Mouse (Mus musculus) intestine, postnatal 0 days (tissue): ENCODE data around the gene Itpk1. TPM values are rescaled to one million over a fixed set of nuclear protein-coding genes. Genes with fewer than 3 reads are reported as not detected.

Source experiments
- ATAC-seq: fragments of 200-750 bp; cut with Nextera tagmentation; 2 replicates; pipeline ENCODE4 v1.8.0; 2017; ENCODE audit warnings: mild to moderate bottlenecking, moderate TSS enrichment, moderate library complexity
- H3K27ac ChIP-seq: fragments of 300-500 bp; sonication (generic); 2 replicates; pipeline ENCODE4 v1.5.1; 2014; ENCODE audit warnings: mild to moderate bottlenecking, low read depth, low read length, moderate library complexity
- H3K27me3 ChIP-seq: fragments of 300-500 bp; sonication (generic); replicated peaks from 2 replicates; pipeline ENCODE4 v1.6.1; 2014; ENCODE audit warnings: low read length, mixed read lengths; ENCODE audit not compliant: control insufficient read depth, insufficient read depth
- H3K36me3 ChIP-seq: fragments of 300-500 bp; sonication (generic); 2 replicates; pipeline ENCODE4 v1.6.1; 2014; ENCODE audit warnings: mild to moderate bottlenecking, moderate library complexity; ENCODE audit not compliant: control insufficient read depth, insufficient read depth
- H3K4me1 ChIP-seq: fragments of 300-500 bp; sonication (generic); replicated peaks from 2 replicates; pipeline ENCODE4 v1.6.1; 2014; ENCODE audit warnings: antibody characterized with exemption, low read length, mixed read lengths; ENCODE audit not compliant: control insufficient read depth, insufficient read depth
- H3K4me2 ChIP-seq: fragments of 300-500 bp; sonication (generic); replicated peaks from 2 replicates; pipeline ENCODE4 v1.6.1; 2014; ENCODE audit warnings: low read depth, mild to moderate bottlenecking, moderate library complexity
- H3K4me3 ChIP-seq: fragments of 300-500 bp; sonication (generic); 2 replicates; pipeline ENCODE4 v1.5.1; 2014; ENCODE audit warnings: low read depth, low read length
- H3K9ac ChIP-seq: fragments of 300-500 bp; sonication (generic); 2 replicates; pipeline ENCODE4 v1.6.1; 2014; ENCODE audit warnings: mild to moderate bottlenecking, low read depth, low read length
- H3K9me3 ChIP-seq: fragments of 300-500 bp; sonication (generic); 2 replicates; pipeline ENCODE4 v1.6.1; 2016; ENCODE audit warnings: mixed run types; ENCODE audit not compliant: control insufficient read depth
- CTCF ChIP-seq: sonication (generic); IDR thresholded peaks from 2 replicates; pipeline ENCODE4 v1.5.1; 2016; ENCODE audit warnings: low read depth, mild to moderate bottlenecking, control low read depth, antibody characterized with exemption, moderate library complexity
- WGBS: fragments of 180-500 bp; shearing (Covaris S2); extraction: QIAGEN DNeasy Blood & Tissue Kit; methylation state at CpG from one replicate; pipeline ENCODE4 v1.1.7; 2014; 5-methylcytosine and 5-hydroxymethylcytosine counted together
- polyA plus RNA-seq: library from polyadenylated mRNA; unstranded; fragments of >200 nt; fragmentation: Nextera tagmentation; extraction: Ambion mirVana; gene quantifications from 2 replicates; pipeline ENCODE4 v1.2.1, GENCODE M21; 2015

The Itpk1 gene
- polyA plus RNA-seq, 1 experiment from 2014 or later: 56.3 TPM

- Histone ChIP-seq H3K4me2 (no peak overlapping the region), H3K36me3 (peaks cover 7% of the 10 kb centered on the region), H3K4me3 (no peak overlapping the region), H3K4me1 (peaks cover 39% of the 10 kb centered on the region), H3K9me3 (no peaks in the 10 kb centered on the region), H3K9ac (no peak overlapping the region), H3K27me3 (no peaks in the 10 kb centered on the region), H3K27ac (peak overlapping the region; percentile 96)
- no peak for ATAC-seq
- TF ChIP-seq CTCF: no peak
- 69% methylated on average over 5 of the region's 5 CpGs for WGBS
Measured at GRCm38 (mm10) chr12:102686321-102686720, 18.4 kb downstream of the Itpk1 start.

GRCm38 (mm10) chr12:102685523-102685931 lies 19.2 kb downstream of the Itpk1 start:
- H3K4me1 ChIP-seq: peaks cover 44% of the 10 kb centered on the region
- 23% methylated on average over 9 of the region's 9 CpGs for WGBS
- peak overlapping the region; percentile 96 for H3K27ac ChIP-seq
- peaks cover 7% of the 10 kb centered on the region for H3K36me3 ChIP-seq
- H3K4me2 ChIP-seq: 0 out of 2 replicates have a peak overlapping the region, but pooled peaks have one; percentile 13
- H3K9me3 ChIP-seq: no peaks in the 10 kb centered on the region
- no peak for ATAC-seq
- 0 out of 2 replicates have a peak overlapping the region, but pooled peaks have one; percentile 17 for H3K9ac ChIP-seq
- no peaks in the 10 kb centered on the region for H3K27me3 ChIP-seq
- H3K4me3 ChIP-seq: no peak overlapping the region
- no peak for TF ChIP-seq CTCF

- ATAC-seq: peak; percentile 16
- Histone ChIP-seq H3K9me3 (no peaks in the 10 kb centered on the region), H3K27ac (peak overlapping the region; percentile 96), H3K4me2 (peak overlapping the region; percentile 18; the same call in 1 of the 2 replicates), H3K27me3 (no peaks in the 10 kb centered on the region), H3K9ac (no peak overlapping the region), H3K4me3 (no peak overlapping the region), H3K36me3 (peaks cover 7% of the 10 kb centered on the region), H3K4me1 (peaks cover 43% of the 10 kb centered on the region)
- WGBS: 54% methylated on average over 3 of the region's 3 CpGs
- no peak for TF ChIP-seq CTCF
Measured at GRCm38 (mm10) chr12:102684720-102685386, 19.9 kb downstream of the Itpk1 start.

GRCm38 (mm10) chr12:102683979-102684378 lies 20.8 kb downstream of the Itpk1 start:
- H3K27ac ChIP-seq: peak overlapping the region; percentile 96
- peak overlapping the region; percentile 18; the same call in 1 of the 2 replicates for H3K4me2 ChIP-seq
- no peak overlapping the region for H3K9ac ChIP-seq
- ATAC-seq: no peak
- H3K4me3 ChIP-seq: no peak overlapping the region
- no peaks in the 10 kb centered on the region for H3K27me3 ChIP-seq
- H3K4me1 ChIP-seq: peaks cover 42% of the 10 kb centered on the region
- TF ChIP-seq CTCF: no peak
- WGBS: 79% methylated on average over 5 of the region's 5 CpGs
- H3K36me3 ChIP-seq: peaks cover 7% of the 10 kb centered on the region
- H3K9me3 ChIP-seq: no peaks in the 10 kb centered on the region

- H3K4me2 ChIP-seq: no peak overlapping the region
- peaks cover 45% of the 10 kb centered on the region for H3K4me1 ChIP-seq
- H3K9ac ChIP-seq: no peak overlapping the region
- no peaks in the 10 kb centered on the region for H3K27me3 ChIP-seq
- WGBS: 61% methylated on average over 6 of the region's 6 CpGs
- TF ChIP-seq CTCF: no peak
- H3K9me3 ChIP-seq: no peaks in the 10 kb centered on the region
- H3K4me3 ChIP-seq: no peak overlapping the region
- ATAC-seq: no peak
- peak overlapping the region; percentile 96; the same call in 1 of the 2 replicates for H3K27ac ChIP-seq
- H3K36me3 ChIP-seq: peaks cover 7% of the 10 kb centered on the region
Measured at GRCm38 (mm10) chr12:102683438-102683837, 21.3 kb downstream of the Itpk1 start.

GRCm38 (mm10) chr12:102682722-102683299 lies 21.9 kb downstream of the Itpk1 start:
- WGBS: 56% methylated on average over 7 of the region's 7 CpGs
- Histone ChIP-seq H3K9ac (no peak overlapping the region), H3K4me2 (no peak overlapping the region), H3K27me3 (no peaks in the 10 kb centered on the region), H3K27ac (peak overlapping the region; percentile 96), H3K4me1 (peaks cover 45% of the 10 kb centered on the region), H3K9me3 (no peaks in the 10 kb centered on the region), H3K36me3 (peaks cover 7% of the 10 kb centered on the region), H3K4me3 (no peak overlapping the region)
- ATAC-seq: no peak
- no peak for TF ChIP-seq CTCF
